Mouse (Mus musculus) kidney, postnatal 0 days (tissue): ENCODE results near the gene Zcchc13. TPM values are rescaled to one million over a fixed set of nuclear protein-coding genes. Genes with fewer than 3 reads are reported as not detected.

Experiments
- ATAC-seq: fragments of 200-750 bp; cut with Nextera tagmentation; replicated peaks from 2 replicates; pipeline ENCODE4 v1.8.0; 2017; ENCODE audit warnings: low read depth, moderate number of reproducible peaks, moderate TSS enrichment, moderate library complexity; ENCODE audit not compliant: low FRiP score
- DNase-seq: peaks from one replicate; pipeline ENCODE4 v3.0.0-alpha.2; 2016; ENCODE audit warnings: low spot score
- H3K27ac ChIP-seq: fragments of 300-500 bp; sonication (generic); 2 replicates; pipeline ENCODE4 v1.5.1; 2014; ENCODE audit warnings: mild to moderate bottlenecking
- H3K27me3 ChIP-seq: fragments of 300-500 bp; sonication (generic); 2 replicates; pipeline ENCODE4 v1.6.1; 2014; ENCODE audit warnings: low read length, mixed read lengths; ENCODE audit not compliant: insufficient read depth
- H3K36me3 ChIP-seq: fragments of 300-500 bp; sonication (generic); 2 replicates; pipeline ENCODE4 v1.6.1; 2014; ENCODE audit warnings: low read length, mixed read lengths; ENCODE audit not compliant: insufficient read depth
- H3K4me1 ChIP-seq: fragments of 300-500 bp; sonication (generic); replicated peaks from 2 replicates; pipeline ENCODE4 v1.6.1; 2014; ENCODE audit warnings: antibody characterized with exemption, low read length, mixed read lengths; ENCODE audit not compliant: insufficient read depth
- H3K4me2 ChIP-seq: fragments of 300-500 bp; sonication (generic); 2 replicates; pipeline ENCODE4 v1.6.1; 2014; ENCODE audit warnings: mild to moderate bottlenecking, low read length, moderate library complexity, mixed read lengths
- H3K4me3 ChIP-seq: fragments of 300-500 bp; sonication (generic); replicated peaks from 2 replicates; pipeline ENCODE4 v1.5.1; 2014; ENCODE audit warnings: low read depth, low read length
- H3K9ac ChIP-seq: fragments of 300-500 bp; sonication (generic); 2 replicates; pipeline ENCODE4 v1.6.1; 2014; ENCODE audit warnings: low read depth, low read length
- H3K9me3 ChIP-seq: fragments of 300-500 bp; sonication (generic); replicated peaks from 2 replicates; pipeline ENCODE4 v1.6.1; 2016; ENCODE audit warnings: low read length, inconsistent platforms, mixed read lengths
- CTCF ChIP-seq: IDR thresholded peaks from 2 replicates; pipeline ENCODE4 v1.5.1; 2016; ENCODE audit warnings: antibody characterized with exemption, low read depth, mild to moderate bottlenecking, moderate library complexity
- WGBS: fragments of 180-500 bp; shearing (Covaris S2); extraction: QIAGEN DNeasy Blood & Tissue Kit; methylation state at CpG from one replicate; pipeline ENCODE4 v1.1.7; 2014; 5-methylcytosine and 5-hydroxymethylcytosine counted together
- polyA plus RNA-seq: library from polyadenylated mRNA; unstranded; fragments of >200 nt; fragmentation: Nextera tagmentation; extraction: Ambion mirVana; gene quantifications from 2 replicates; pipeline ENCODE4 v1.2.1, GENCODE M21; 2015

Zcchc13 gene
- polyA plus RNA-seq, 1 experiment from 2014 or later = not detected

DNA sequence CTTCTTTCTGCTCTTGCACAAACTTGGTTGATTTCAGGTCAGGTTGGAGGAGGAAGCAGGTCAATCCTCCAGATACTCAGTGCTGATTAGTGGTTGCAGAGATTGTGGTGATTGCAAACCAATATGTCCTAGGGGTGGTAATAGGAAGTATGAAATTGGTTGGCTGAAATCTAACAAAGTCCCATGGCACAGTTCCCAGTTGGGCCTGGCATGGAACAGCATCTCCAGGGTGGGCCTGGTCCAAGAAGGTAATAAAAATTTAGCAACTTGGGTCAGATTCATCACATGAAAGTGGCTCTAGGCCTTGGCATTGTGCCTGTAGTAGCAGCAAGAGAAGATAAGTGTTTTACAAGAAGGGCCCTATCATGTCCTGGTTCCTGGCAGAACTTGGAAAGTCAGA lies 39.9 kb downstream of the Zcchc13 start:
- Histone ChIP-seq H3K4me1 (no peaks in the 10 kb centered on the region), H3K4me2 (no peak overlapping the region), H3K4me3 (no peak overlapping the region), H3K36me3 (no peaks in the 10 kb centered on the region), H3K9ac (no peak overlapping the region), H3K27me3 (no peaks in the 10 kb centered on the region), H3K9me3 (no peaks in the 10 kb centered on the region), H3K27ac (no peak overlapping the region)
- TF ChIP-seq CTCF = no peak
- no peak for ATAC-seq
- DNase-seq = no peak

GRCm38 (mm10) chrX:103673761-103674160 lies 43.4 kb downstream of the Zcchc13 start:
- Histone ChIP-seq H3K9ac (no peak overlapping the region), H3K27me3 (no peaks in the 10 kb centered on the region), H3K9me3 (no peaks in the 10 kb centered on the region), H3K4me3 (no peak overlapping the region), H3K4me1 (no peaks in the 10 kb centered on the region), H3K4me2 (no peak overlapping the region), H3K36me3 (no peaks in the 10 kb centered on the region), H3K27ac (no peak overlapping the region)
- no peak for TF ChIP-seq CTCF
- ATAC-seq (no peak), DNase-seq (no peak)
- WGBS = 81% methylated on average over 3 of the region's 3 CpGs

DNA sequence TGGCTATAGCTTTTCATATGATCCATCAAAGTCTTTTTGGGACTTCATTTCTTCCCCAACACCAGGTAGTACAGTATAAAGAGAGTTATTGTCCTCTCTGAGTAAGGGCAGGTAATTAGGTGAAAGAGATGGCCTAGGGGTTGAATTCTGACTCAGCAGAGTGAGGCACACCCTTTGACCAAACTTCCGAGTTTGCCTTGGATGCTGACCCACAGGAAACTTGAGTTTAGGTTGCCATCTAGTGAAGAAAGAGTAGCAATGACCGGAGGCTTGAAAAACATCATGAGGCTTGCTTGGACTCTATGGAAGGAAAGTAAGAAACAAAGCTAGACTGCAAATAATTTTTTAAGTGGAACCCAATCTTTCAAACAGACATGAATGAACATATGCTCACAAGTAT lies 44.3 kb downstream of the Zcchc13 start:
- DNase-seq (peak; percentile 59), ATAC-seq (no peak)
- Histone ChIP-seq H3K4me2 (no peak overlapping the region), H3K4me3 (no peak overlapping the region), H3K4me1 (no peaks in the 10 kb centered on the region), H3K9me3 (no peaks in the 10 kb centered on the region), H3K36me3 (no peaks in the 10 kb centered on the region), H3K27ac (no peak overlapping the region), H3K9ac (no peak overlapping the region), H3K27me3 (no peaks in the 10 kb centered on the region)
- TF ChIP-seq CTCF = peak; percentile 69
- WGBS = 14% methylated on average over 2 of the region's 2 CpGs

Other genes with a start within 250 kb of the Zcchc13 start
- gene Tsx, start 216.1 kb upstream of the Zcchc13 start, polyA plus RNA-seq = 0.28 and 0.34 TPM in 2 replicates
- gene Gm26992, start 208.6 kb upstream of the Zcchc13 start, polyA plus RNA-seq = not detected in 2 replicates
- 13.6 and 14.8 TPM in 2 replicates for gene Slc16a2, start 191.4 kb downstream of the Zcchc13 start, polyA plus RNA-seq